Mouse (Mus musculus) kidney, postnatal 4 days (tissue): ENCODE data around the gene Arhgap28.

ENCODE experiments used
- DNase-seq, 2 experiments: peaks; one replicate each; pipeline ENCODE4 v3.0.0; 2021; ENCODE audit warnings: mixed read lengths in 2 of 2

The Arhgap28 gene

GRCm38 (mm10) chr17:68003741-68004560 is at the start of gene Arhgap28:
Gene Arhgap28 (minus strand): TSS chr17:68004120.
- peak; percentile 97 to 99 for DNase-seq

DNA sequence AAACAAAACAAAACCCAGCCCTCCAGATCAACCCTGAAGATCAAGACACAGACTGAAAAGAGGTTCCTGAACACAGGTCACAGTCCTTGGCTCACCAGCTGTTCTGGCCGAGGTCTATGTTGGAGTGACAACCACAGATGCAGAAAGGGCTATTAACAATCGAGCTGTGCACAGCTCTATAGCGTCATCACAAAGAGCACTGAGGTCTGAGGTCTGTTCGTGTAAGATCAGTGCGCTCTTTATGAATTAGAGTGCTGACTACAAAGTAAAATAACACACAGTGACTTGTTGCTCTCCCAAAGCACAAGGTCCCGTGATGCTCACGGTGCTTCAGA is 42.4 kb upstream of the Arhgap28 start:
- no peak for DNase-seq

GRCm38 (mm10) chr17:68045655-68046340 is 41.9 kb upstream of the Arhgap28 start:
- peak in 1 of 2 experiments; percentile 27 for DNase-seq

DNA sequence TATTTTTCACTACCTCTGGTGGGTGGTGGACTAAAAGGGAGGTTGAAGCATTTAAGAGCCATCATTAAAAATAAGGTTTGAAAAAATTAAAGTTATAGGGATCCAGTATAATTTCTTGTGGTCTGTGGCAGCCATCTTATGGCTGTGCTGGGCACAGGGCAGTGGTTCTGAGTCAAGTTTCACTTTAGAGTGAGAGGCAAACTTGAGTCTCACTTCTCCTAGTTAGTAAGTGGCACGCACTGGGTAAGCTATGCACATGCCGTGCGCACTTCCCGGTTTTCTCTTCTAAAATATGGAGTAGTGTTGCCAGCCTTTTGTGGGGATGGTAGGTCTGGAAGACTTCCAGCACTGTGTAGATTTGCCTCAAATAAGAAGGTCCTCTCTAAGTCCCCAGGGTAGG is 38.5 kb upstream of the Arhgap28 start:
- DNase-seq = no peak

DNA sequence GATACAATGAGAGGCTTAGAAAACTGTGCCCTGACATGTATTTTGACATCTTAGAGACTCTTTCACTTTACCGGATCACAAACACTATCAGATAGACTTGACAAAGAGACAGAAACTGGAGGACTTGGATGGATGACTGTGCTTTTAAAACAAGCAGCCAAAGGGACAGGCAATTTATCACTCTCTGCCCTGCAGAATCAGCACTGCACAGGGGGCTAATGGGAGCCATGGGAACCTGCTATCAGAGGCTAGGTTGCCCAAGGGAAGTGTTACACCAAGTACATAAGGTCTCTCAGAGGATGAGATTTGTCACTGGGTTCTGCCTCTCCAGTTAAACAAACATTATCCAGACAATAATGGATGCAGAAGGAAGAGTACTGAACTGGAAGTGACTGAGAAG is 33.1 kb upstream of the Arhgap28 start:
- no peak for DNase-seq

- DNase-seq = no peak
These were observed 25.6 kb upstream of the Arhgap28 start for GRCm38 (mm10) chr17:68029495-68029894.

DNA sequence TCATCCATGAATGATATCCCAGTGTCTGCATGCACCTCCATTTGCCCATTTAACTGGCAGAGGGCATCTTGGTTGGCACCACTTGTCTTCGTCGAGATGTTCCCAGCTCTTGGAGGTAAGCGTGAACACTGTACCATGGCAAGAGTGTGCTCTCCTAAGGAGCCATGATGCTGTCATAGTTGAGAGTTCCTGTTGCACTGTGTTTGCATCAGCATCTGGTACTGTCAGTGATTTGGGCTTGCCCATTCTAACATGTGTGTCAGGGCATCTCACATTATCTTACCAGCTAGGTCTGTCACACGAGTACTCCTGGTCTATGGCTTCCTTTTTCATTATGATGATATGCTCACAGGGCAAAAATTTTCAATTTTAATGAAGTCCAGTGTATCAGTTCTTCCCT is 24.6 kb upstream of the Arhgap28 start:
- DNase-seq = no peak

DNA sequence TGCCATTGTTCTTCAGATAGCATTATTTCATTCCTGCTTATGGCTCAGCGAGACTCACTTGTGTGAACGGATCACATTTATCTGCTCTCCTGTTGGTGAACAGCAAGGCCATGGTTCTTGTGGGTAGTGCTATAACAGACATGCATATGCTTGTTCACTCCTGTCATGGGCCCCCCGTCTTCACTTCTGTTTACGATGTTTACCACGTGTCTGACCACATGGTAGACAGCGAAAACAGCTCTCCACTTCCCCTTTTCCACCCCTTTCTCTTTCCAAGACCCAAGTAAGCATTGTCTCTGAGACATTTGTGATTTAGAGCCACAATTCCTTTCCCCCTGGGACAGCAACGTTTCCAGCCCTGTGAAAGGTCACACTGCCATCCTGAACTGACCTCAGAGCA is 20.4 kb upstream of the Arhgap28 start:
- no peak for DNase-seq

DNA sequence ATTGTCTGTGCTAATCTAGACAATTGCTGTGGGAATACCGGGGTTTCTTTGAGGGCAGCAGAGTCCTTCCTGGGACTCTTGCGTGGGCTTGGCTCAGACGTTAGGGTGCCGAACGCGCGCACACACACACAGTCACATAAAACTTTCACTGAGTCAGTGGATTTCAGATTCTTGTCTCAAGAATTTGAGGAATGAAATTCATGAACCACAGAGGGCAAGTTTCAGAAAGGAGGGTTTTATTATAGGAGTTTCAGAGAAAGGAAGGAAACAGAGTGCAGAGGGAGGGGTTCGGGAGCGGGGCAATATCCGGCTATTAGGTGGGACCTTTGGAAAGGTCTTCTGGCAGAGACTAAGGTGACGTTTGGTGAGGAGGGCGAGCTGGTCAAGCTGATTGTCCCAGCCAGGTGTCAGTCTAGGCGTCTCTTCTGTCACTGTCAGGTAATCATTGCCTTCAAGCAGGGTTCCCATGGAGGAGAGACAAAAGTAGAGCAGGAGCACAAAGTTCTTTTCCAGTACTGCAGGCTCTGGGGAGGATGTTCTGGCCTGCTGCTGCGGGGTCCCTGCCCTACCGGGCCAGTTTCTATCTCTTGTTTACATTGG is 15.6 kb upstream of the Arhgap28 start:
- DNase-seq = peak in 1 of 2 experiments; percentile 17

GRCm38 (mm10) chr17:68017095-68017494 is 13.2 kb upstream of the Arhgap28 start:
- no peak for DNase-seq

DNA sequence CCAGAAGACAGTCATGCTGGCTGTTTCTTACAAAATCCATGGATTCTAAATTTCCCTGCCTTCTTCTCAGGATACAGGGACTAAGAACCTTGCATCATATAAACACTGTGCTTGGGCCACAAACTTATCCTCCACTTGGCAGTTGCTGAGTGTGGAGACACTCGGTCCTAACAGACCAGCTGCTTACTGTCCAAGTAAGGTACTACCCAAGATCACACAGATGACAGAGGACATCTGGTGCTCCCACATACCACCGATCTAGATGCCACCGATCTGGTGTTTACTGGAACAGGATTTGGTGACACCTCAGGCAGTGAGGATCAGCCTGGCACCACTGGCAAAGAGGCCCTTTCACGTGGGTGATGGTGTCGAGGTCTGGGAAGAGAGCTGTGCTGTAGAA is 7.7 kb upstream of the Arhgap28 start:
- DNase-seq = no peak

DNA sequence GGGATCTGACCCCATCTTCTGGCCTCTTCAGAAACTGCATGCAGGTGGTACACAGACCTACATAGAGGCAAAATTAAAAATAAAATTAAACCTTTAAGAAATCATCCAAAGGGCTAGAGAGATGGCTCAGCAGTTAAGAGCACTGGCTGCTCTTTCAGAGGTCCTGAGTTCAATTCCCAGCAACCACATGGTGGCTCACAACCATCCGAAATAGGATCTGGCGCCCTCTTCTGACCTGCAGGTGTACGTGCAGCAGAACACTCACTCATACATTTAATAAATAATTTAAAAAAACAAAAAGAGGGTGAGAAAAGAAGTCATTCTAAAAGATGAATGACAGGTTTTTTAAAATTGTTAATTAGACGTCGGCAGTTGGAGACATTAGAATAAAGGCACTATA is 6.1 kb upstream of the Arhgap28 start:
- DNase-seq = no peak

DNA sequence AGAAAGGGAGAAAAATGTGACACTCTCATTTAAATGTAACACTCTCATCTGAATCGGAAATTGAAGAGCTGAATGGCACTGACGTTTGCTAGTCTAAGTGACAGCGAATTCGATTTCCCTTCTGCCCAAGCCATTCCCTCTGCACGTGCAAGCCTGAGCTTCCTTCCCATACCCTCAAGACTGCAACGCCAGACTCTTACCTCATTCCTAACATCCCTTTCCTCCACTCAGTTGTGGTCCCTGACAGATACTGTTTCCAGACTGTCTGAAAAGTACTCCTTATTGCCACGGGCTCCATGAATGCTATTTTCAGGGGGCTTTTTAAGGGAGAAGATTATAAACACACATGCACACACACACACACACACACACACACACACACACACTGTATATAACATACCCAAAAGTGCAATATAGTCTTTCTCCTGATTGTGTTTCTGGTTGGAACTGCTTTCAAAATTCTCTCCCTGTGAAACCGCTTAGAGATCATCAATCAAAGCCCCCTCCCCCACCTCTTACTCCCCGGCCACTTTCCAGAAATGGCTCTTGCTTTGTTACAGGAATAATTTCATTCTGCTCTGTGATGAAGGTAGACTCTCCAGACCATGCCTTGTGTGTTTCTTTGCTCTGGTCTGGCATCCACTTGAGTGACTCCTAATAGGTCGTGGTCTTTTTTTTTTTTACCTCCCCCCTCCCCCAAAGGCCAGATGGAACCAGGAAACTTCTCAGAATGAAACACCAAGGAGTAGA is 836 bp upstream of the Arhgap28 start:
- DNase-seq = peak; percentile 17 to 21

GRCm38 (mm10) chr17:68002608-68003595 is 1.0 kb downstream of the Arhgap28 start:
- peak in 1 of 2 experiments; percentile 27 for DNase-seq

- DNase-seq = no peak
These were observed 4.1 kb downstream of the Arhgap28 start for GRCm38 (mm10) chr17:67999801-68000200.

- no peak for DNase-seq
These were observed 7.2 kb downstream of the Arhgap28 start for GRCm38 (mm10) chr17:67996769-67997155.

- peak; percentile 34 to 61 for DNase-seq
These were observed 7.7 kb downstream of the Arhgap28 start for GRCm38 (mm10) chr17:67996097-67996768.

DNA sequence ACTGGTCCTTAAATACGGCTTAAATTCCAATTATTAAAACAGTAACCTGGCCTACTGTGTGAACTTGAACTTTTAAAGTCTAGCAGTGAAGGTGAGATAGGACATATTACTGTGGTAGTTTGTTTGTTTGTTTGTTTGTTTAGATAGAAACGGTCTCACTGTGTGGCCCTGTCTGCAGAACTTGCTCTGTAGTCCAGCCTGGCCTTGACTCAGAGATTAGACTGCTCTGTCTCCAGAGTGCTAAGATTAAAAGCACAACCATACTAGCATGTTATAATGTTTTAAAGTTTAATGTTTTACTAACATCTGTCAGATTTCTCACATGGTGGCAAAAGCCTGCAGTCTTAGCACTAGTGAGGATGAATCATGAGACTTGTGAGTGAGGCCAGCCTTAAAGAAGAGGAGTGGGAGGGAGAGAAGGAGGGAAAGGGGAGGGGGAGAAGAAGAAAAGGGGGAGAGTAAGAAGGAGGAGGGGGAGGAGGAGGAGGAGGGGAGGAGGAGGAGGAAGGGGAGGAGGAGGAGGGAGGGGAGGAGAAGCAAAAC is 8.6 kb downstream of the Arhgap28 start:
- DNase-seq = no peak

GRCm38 (mm10) chr17:67994861-67995260 is 9.1 kb downstream of the Arhgap28 start:
- DNase-seq = no peak

DNA sequence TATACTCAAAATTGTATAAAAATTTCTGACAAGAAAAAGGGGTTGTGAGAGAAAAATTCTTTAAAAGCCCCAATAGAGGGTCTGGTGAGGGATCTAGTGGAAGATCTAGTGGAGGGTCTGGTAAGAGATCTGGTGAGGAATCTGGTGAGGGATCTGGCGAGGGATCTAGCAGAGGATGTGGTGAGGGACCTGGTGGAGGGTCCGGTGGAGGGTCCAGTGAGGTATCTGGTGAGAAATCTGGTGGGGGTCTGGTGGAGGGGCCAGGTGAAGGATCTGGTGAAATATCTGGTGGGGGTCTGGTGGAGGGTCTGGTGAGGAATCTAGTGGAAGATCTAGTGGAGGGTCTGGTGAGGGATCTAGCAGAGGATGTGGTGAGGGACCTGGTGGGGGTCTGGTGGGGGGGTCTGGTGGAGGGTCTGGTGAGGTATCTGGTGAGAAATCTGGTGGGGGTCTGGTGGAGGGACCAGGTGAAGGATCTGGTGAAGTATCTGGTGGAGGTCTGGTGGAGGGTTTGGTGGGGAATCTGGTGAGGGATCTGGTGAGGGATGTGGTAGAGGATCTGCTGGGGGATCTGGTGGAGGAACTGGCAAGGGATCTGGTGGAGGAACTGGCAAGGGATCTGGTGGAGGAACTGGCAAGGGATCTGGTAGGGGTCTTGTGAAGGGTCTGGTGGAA is 10.4 kb downstream of the Arhgap28 start:
- DNase-seq = no peak
